Mouse (Mus musculus): ENCODE data around the gene Tcf3.

DNA sequence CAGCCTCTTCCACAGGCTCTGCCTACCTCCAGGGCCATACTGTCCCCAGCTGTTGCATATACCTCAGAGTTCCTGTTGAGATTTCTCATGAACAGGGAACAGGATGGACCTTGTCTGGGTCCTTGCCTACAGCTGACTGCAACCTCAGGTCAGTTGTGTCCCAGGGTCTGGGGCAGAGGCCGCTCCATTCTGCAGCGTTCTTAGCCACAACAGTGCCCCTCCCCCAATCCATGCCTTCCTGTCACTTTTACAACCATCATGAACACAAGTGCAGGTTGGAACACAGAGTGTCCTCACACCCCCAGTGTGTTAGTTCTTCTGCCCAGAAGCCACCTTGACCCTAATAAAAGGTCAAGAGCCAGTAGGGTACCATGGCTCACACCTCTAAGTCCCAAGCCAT is 44.7 kb downstream of the Tcf3 start:
- no peak for TF ChIP-seq CTCF (IDR thresholded peaks at IDR 0.05; ENCODE audit: low read depth, low read length)
- no peak for TF ChIP-seq POLR2A (IDR thresholded peaks at IDR 0.05; ENCODE audit: extremely low read depth, insufficient read depth, low read length)

All from liver, adult 2 months (tissue).